In genomic region chr16:75855402-75855801, GRCm38 (mm10) we compare ENCODE assay signal across 14 mouse cellular contexts.
A peak's percentile ranks its signal among the peaks of the same experiment; 100 is the strongest.
DNase-seq lines count a peak whose midpoint lies in the region; ATAC-seq lines count a peak whose summit lies in the region.
"Had no signal": no experiment of that assay in that cellular context is flagged by ENCODE, and none has a peak within 500 bp of the region (broad histone marks: within the 10 kb centered on the region; RNA-seq: fewer than 3 reads in every experiment).

No protein-coding gene starts in this region.

- H3K9ac ChIP-seq in neural tube, embryonic 15.5 days (replicated peaks) = no peak overlapping the region
- H3K9ac ChIP-seq: heart, embryonic 15.5 days; hindbrain, embryonic 14.5 days had no signal

- H3K27me3 ChIP-seq in neural tube, embryonic 15.5 days (replicated peaks) = no peaks in the 10 kb centered on the region
- H3K27me3 ChIP-seq: heart, embryonic 15.5 days had no signal

- DNase-seq in 416B (ENCODE audit: low read depth) = peak; percentile 99
- DNase-seq in CD4-positive helper T cell, adult 2 months (ENCODE audit: low read depth, low spot score) = peak; percentile 86
- no peak for DNase-seq in heart, adult 11 months
- no peak for DNase-seq in adrenal gland, adult 8-10 months
- DNase-seq: cerebellum, adult 11-12 months; gastrocnemius, postnatal 10 days; layer of hippocampus, adult 9-11 months; left cerebral cortex, postnatal 4 days had no signal

- H3K4me3 ChIP-seq in neural tube, embryonic 15.5 days (replicated peaks) = no peak overlapping the region
- H3K4me3 ChIP-seq: heart, embryonic 15.5 days had no signal

- H3K4me1 ChIP-seq in neural tube, embryonic 15.5 days = no peaks in the 10 kb centered on the region
- H3K4me1 ChIP-seq: heart, embryonic 15.5 days had no signal

- H3K4me2 ChIP-seq in neural tube, embryonic 15.5 days = no peak overlapping the region
- H3K4me2 ChIP-seq: heart, embryonic 15.5 days; hindbrain, embryonic 14.5 days had no signal

- ATAC-seq in hematopoietic stem cell, adult 5-6 weeks (replicated peaks in 1 of 2; ENCODE audit: insufficient read depth in 1 of 2, low FRiP score in 2 of 2, low TSS enrichment in 1 of 2, low read depth in 1 of 2, poor library complexity in 2 of 2, severe bottlenecking in 2 of 2) = peak; percentile 93
- ATAC-seq in megakaryocyte progenitor cell, adult 5-6 weeks (replicated peaks; ENCODE audit: poor library complexity) = peak; percentile 92
- no peak for ATAC-seq in neural tube, embryonic 15.5 days (ENCODE audit: low FRiP score)
- ATAC-seq: forebrain, embryonic 16.5 days had no signal

- no peak overlapping the region for H3K27ac ChIP-seq in neural tube, embryonic 15.5 days (replicated peaks)
- H3K27ac ChIP-seq: heart, embryonic 15.5 days; hindbrain, embryonic 14.5 days had no signal

- 89% methylated on average over 7 of the region's 7 CpGs for WGBS in neural tube, embryonic 15.5 days

- H3K9me3 ChIP-seq in neural tube, embryonic 15.5 days (replicated peaks) = no peaks in the 10 kb centered on the region
- H3K9me3 ChIP-seq: heart, embryonic 15.5 days had no signal

- no peaks in the 10 kb centered on the region for H3K36me3 ChIP-seq in neural tube, embryonic 15.5 days
- H3K36me3 ChIP-seq: heart, embryonic 15.5 days had no signal

Comparison
In these comparisons a context has a peak if more than half of its experiments do, and no peak if none do; other contexts are left out.
1. DNase-seq: peak in 416B (single experiment) and CD4-positive helper T cell, adult 2 months (single experiment); none in heart, adult 11 months (single experiment) and adrenal gland, adult 8-10 months (single experiment).